Mouse (Mus musculus) intestine, embryonic 15.5 days (tissue): Measurements from ENCODE around the gene Kcnj4. TPM values are rescaled to one million over a fixed set of nuclear protein-coding genes. Genes with fewer than 3 reads are reported as not detected.
"Not testable (repeated sequence)": the region's sequence is repeated elsewhere in the genome, so short reads cannot be mapped to it uniquely, and the experiment has no call there.

Experiments
- ATAC-seq: fragments of 200-750 bp; cut with Nextera tagmentation; 2 replicates; pipeline ENCODE4 v1.8.0; 2017; ENCODE audit warnings: moderate TSS enrichment, moderate library complexity
- H3K27ac ChIP-seq: fragments of 300-500 bp; sonication (generic); 2 replicates; pipeline ENCODE4 v1.5.1; 2015; ENCODE audit warnings: mild to moderate bottlenecking, inconsistent platforms
- H3K27me3 ChIP-seq: fragments of 300-500 bp; sonication (generic); replicated peaks from 2 replicates; pipeline ENCODE4 v1.6.1; 2015; ENCODE audit warnings: inconsistent platforms
- H3K36me3 ChIP-seq: fragments of 300-500 bp; sonication (generic); 2 replicates; pipeline ENCODE4 v1.6.1; 2015; ENCODE audit warnings: inconsistent platforms
- H3K4me1 ChIP-seq: fragments of 300-500 bp; sonication (generic); replicated peaks from 2 replicates; pipeline ENCODE4 v1.6.1; 2015; ENCODE audit warnings: inconsistent platforms
- H3K4me2 ChIP-seq: fragments of 300-500 bp; sonication (generic); replicated peaks from 2 replicates; pipeline ENCODE4 v1.6.1; 2015; ENCODE audit warnings: mild to moderate bottlenecking, inconsistent platforms
- H3K4me3 ChIP-seq: fragments of 300-500 bp; sonication (generic); replicated peaks from 2 replicates; pipeline ENCODE4 v1.5.1; 2015; ENCODE audit warnings: inconsistent platforms
- H3K9ac ChIP-seq: fragments of 300-500 bp; sonication (generic); 2 replicates; pipeline ENCODE4 v1.6.1; 2015; ENCODE audit warnings: inconsistent platforms
- H3K9me3 ChIP-seq: fragments of 300-500 bp; sonication (generic); 2 replicates; pipeline ENCODE4 v1.6.1; 2016; ENCODE audit warnings: inconsistent platforms
- WGBS: fragments of 180-500 bp; shearing (Covaris S2); methylation state at CpG from one replicate; pipeline ENCODE4 v1.1.7; 2015; 5-methylcytosine and 5-hydroxymethylcytosine counted together
- polyA plus RNA-seq: library from polyadenylated mRNA; unstranded; fragments of >200 nt; fragmentation: Nextera tagmentation; extraction: Ambion mirVana; gene quantifications from 2 replicates; pipeline ENCODE4 v1.2.1, GENCODE M21; 2015

Kcnj4 gene
- polyA plus RNA-seq, 1 experiment from 2014 or later, result not detected

DNA sequence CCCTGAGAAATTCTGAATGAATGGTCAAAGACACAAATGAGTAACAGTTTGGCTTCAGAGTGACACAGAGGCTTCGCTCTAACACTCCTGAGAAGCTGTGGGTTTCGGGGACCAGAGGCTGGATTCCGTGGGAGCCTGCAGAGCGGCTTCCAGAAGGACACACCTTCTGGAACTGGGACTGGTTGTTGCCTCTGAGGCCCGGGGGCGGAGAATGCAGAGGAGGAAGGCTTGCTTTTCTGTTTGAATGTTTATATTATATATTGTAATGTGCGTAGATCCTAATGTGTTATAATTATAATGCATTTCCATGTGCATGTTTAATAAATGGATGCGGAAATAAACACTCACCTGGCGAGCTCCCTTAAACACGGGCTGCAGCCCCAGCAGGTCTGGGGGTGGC is 33.9 kb downstream of the Kcnj4 start:
- Histone ChIP-seq H3K27me3 (no peaks in the 10 kb centered on the region; the same call in 1 of the 2 replicates), H3K9me3 (no peaks in the 10 kb centered on the region), H3K27ac (no peak overlapping the region), H3K4me1 (0 out of 2 replicates have a peak, but pooled peaks cover 3% of the 10 kb centered on the region), H3K9ac (no peak overlapping the region), H3K4me2 (peak overlapping the region; percentile 33), H3K4me3 (peak overlapping the region; percentile 18; the same call in 1 of the 2 replicates), H3K36me3 (no peaks in the 10 kb centered on the region)
- 46% methylated on average over 10 of the region's 10 CpGs for WGBS
- ATAC-seq, result no peak

DNA sequence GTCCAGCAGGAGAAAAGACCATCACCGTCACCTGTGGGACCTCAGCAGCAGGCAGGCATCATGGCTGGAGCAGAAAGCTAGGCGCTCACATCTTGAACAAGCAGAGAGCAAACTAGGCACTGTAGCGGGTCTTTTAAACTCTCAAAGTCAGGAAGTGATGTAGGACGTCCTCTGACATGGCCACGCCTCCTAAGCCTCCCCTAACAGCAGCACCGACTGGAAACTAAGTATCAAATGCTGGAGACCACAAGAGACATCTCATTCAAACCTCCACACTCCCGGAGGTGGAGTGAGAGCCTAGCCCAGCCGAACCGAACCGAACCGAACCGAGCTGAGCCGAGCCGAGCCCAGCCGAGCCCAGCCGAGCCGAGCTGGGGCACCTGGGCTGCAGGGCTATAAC is 34.5 kb downstream of the Kcnj4 start:
- Histone ChIP-seq H3K27ac (no peak overlapping the region), H3K9ac (no peak overlapping the region), H3K4me3 (peak overlapping the region; percentile 18; the same call in 1 of the 2 replicates), H3K4me1 (0 out of 2 replicates have a peak, but pooled peaks cover 3% of the 10 kb centered on the region), H3K36me3 (no peaks in the 10 kb centered on the region), H3K9me3 (no peaks in the 10 kb centered on the region), H3K4me2 (peak overlapping the region; percentile 33), H3K27me3 (no peaks in the 10 kb centered on the region; the same call in 1 of the 2 replicates)
- no peak for ATAC-seq
- WGBS, result 29% methylated on average over 17 of the region's 17 CpGs

DNA sequence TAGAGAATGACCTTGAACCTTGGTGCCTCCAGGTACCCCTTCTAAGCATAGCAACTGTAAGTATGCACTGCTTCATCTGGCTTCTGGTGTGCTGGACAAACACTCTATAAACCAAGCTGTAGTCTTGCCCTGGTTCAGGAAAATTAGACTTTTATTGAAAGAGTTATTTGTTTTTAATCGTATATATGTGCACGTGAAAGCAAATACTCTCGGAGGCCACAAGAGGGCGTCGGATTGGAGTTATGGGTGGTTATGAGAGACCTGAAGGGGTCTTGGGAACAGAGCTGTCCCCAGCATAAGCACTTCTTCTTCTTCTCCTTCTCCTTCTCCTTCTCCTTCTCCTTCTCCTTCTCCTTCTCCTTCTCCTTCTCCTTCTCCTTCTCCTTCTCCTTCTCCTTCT is 35.5 kb downstream of the Kcnj4 start:
- no peak overlapping the region for H3K27ac ChIP-seq
- WGBS, result 69% methylated on average over 5 of the region's 5 CpGs

DNA sequence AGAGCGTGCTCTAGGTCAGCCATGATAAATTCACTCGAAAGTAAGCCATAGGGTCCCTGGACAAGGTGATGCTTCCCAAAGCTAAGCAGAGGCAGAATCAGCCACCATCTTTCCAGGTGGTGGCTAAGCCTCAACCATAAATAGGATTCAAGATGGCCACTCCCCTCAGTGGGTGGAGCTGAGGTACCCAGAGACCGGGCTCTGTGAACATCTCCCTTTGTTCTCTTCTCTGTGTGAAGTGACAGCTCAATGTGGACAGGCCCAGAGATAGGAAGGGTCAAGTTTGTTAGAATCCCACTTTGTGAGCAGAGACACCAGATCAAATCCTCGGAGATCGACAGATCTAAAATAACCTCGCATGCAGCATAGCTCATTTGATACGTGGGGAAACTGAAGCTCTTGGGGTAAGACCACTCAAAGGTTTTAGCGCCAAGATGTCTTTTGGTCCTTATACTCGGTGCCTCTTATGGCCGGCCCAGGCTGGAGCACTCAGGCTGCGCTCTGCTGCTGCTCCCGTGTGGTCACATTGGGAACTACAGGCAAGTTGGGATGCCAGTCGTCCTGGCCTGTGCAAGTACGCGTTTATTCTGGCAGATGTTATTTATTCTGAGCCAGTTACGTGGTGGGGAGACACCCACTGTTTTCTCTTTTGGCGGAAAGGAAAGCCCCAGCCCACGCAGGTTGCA is 38.3 kb downstream of the Kcnj4 start:
- Histone ChIP-seq H3K27me3 (peaks cover 5% of the 10 kb centered on the region), H3K36me3 (no peaks in the 10 kb centered on the region), H3K27ac (no peak overlapping the region), H3K9me3 (no peaks in the 10 kb centered on the region), H3K9ac (no peak overlapping the region), H3K4me3 (no peak overlapping the region), H3K4me1 (0 out of 2 replicates have a peak, but pooled peaks cover 3% of the 10 kb centered on the region), H3K4me2 (no peak overlapping the region)
- ATAC-seq, result peak; percentile 83
- WGBS, result 4% methylated on average over 18 of the region's 18 CpGs

More for the DNA sequence above, 35.5 kb downstream of the Kcnj4 start:
- Histone ChIP-seq H3K9me3 (no peaks in the 10 kb centered on the region), H3K27me3 (no peaks in the 10 kb centered on the region; the same call in 1 of the 2 replicates), H3K36me3 (no peaks in the 10 kb centered on the region), H3K4me3 (no peak overlapping the region), H3K4me2 (no peak overlapping the region), H3K4me1 (0 out of 2 replicates have a peak, but pooled peaks cover 3% of the 10 kb centered on the region), H3K9ac (no peak overlapping the region)
- ATAC-seq, result no peak

DNA sequence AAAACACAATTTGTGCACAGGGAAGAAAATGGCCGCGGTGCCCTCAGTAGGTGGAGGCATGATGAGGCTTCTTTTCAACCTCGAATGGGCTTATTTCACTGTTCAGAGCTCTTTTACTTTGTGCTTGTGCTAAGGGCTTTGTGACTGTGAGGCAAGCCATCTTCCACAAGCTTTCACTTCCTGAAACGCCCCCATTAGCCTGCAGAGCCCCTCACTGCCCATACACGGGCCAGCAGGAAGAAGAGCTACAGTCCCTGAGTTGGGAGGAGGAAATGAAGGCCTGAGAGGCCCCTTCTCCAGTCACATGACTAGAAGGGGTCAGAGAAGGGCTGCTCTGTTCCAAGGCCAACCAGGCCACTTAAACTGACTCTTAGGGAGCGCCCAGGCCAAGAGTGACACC is 48.5 kb downstream of the Kcnj4 start:
- H3K9me3 ChIP-seq, result no peaks in the 10 kb centered on the region
- H3K4me3 ChIP-seq, result no peak overlapping the region
- ATAC-seq, result no peak
- H3K9ac ChIP-seq, result no peak overlapping the region
- H3K4me2 ChIP-seq, result no peak overlapping the region
- H3K27ac ChIP-seq, result no peak overlapping the region
- WGBS, result 73% methylated on average over 6 of the region's 6 CpGs
- H3K27me3 ChIP-seq, result no peaks in the 10 kb centered on the region
- peaks cover 17% of the 10 kb centered on the region for H3K4me1 ChIP-seq
- H3K36me3 ChIP-seq, result no peaks in the 10 kb centered on the region

DNA sequence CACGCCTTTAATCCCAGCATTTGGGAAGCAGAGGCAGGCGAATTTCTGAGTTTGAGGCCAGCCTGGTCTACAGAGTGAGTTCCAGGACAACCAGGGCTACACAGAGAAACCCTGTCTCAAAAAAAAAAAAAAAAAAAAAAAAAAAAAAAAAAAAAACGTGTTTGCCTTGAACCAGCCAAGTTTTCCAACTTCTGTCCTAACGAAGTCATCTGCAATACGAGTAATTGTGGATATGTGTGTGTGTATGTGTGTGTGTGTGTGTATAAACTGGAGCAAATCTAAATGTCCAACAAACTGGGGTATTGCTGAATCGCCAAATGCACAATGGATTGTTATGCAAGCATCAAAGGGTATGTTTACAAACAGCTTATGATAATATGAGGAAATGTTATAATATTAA is 48.9 kb downstream of the Kcnj4 start:
- H3K27me3 ChIP-seq, H3K4me3 ChIP-seq, H3K9me3 ChIP-seq, H3K27ac ChIP-seq, H3K4me2 ChIP-seq, H3K9ac ChIP-seq, ATAC-seq, H3K36me3 ChIP-seq: not testable (repeated sequence)
- whole genome bisulfite sequencing, result 52% methylated on average over 6 of the region's 6 CpGs
- H3K4me1 ChIP-seq, result peaks cover 17% of the 10 kb centered on the region

DNA sequence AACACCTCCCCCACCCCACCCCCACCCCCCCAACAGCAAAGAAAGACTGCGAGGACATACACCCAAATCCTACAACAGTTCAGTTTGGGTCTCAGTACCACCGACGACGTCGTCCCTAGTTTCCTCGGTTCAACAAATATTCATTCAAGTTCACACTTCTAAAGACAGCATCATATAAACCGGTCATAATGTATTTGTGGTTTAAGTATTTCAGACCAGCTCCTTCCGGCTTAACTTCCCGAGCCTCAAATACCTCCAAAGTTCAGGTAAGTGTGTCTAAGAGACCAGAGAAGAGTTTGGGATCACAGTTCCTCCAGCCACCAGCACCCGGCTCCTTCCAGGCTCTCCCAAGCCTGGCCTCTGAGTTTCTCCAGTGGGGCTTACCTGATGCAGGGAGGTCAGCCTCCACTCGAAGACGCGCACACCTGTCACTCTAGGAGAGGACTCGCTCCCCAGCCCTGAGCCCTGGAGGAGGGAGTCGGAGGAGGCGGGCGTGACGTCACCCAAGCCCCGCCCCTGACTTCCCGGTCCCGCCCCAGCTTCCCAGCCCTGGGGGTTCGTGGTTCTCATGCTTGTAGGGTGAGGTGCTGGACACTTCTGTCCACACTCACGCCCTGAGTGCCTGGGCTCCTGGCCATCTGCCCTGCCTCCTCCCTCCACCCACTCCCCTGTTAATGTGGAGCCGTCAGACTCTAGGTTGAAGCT is 49.8 kb downstream of the Kcnj4 start, which contains the start of gene Csnk1e:
TSS of gene Csnk1e (minus strand) at position 461 of the 705 bp plus-strand sequence.
- Histone ChIP-seq H3K36me3 (no peaks in the 10 kb centered on the region), H3K4me2 (peak within 1 kb of the TSS; percentile 84), H3K27ac (no peak within 1 kb of the TSS), H3K4me3 (peak within 1 kb of the TSS; percentile 37), H3K9ac (peak within 1 kb of the TSS; percentile 45), H3K4me1 (peaks cover 17% of the 10 kb centered on the region), H3K9me3 (no peaks in the 10 kb centered on the region), H3K27me3 (no peaks in the 10 kb centered on the region)
- 3% methylated on average over 24 of the region's 24 CpGs for WGBS
- peak; percentile 94 for ATAC-seq

DNA sequence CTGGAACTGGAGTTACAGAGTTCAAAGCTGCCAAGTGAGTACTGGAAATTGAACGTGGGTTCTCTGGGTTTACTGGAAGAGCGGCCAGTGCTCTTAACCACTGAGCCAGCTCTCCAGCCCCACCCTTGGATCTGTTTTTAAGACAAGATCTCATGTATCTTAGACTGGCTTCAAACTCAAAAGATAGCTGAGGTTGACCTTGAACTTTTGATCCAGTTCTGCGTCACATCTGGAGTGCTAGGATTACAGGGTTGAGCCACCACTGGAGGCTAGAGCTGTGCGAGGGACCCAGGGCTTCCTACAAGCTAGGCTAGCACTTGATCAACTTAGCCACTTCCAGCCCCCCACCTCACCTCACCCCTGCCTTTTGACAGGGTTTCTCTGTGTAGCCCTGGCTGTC is 51.2 kb downstream of the Kcnj4 start:
- Histone ChIP-seq H3K9me3 (no peaks in the 10 kb centered on the region), H3K4me3 (no peak overlapping the region), H3K9ac (no peak overlapping the region), H3K27ac (no peak overlapping the region), H3K36me3 (no peaks in the 10 kb centered on the region), H3K4me1 (peaks cover 17% of the 10 kb centered on the region), H3K4me2 (no peak overlapping the region), H3K27me3 (no peaks in the 10 kb centered on the region)
- WGBS, result 79% methylated on average over 4 of the region's 4 CpGs
- ATAC-seq, result no peak

DNA sequence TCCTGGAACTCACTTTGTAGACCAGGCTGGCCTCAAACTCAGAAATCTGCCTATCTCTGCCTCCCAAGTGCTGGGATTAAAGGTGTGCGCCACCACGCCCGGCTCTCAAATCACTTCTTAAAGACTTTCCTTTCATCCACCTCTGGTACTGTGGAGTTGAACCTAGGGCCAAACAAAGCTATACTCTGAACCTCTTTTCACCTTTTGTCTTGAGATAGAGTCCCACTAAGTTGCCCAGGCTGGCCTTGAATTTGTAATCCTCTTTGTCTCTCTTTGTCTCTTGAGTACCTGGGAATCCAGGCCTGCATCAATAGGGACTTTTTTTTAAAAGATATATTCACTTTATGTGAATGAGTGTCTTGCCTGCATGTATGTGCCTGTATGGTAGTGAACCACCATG is 57.0 kb downstream of the Kcnj4 start:
- Histone ChIP-seq H3K36me3 (no peaks in the 10 kb centered on the region), H3K27ac (no peak overlapping the region), H3K27me3 (no peaks in the 10 kb centered on the region), H3K4me3 (no peak overlapping the region), H3K9ac (no peak overlapping the region), H3K4me2 (no peak overlapping the region), H3K9me3 (no peaks in the 10 kb centered on the region), H3K4me1 (no peaks in the 10 kb centered on the region)
- 94% methylated on average over 3 of the region's 3 CpGs for WGBS
- no peak for ATAC-seq

DNA sequence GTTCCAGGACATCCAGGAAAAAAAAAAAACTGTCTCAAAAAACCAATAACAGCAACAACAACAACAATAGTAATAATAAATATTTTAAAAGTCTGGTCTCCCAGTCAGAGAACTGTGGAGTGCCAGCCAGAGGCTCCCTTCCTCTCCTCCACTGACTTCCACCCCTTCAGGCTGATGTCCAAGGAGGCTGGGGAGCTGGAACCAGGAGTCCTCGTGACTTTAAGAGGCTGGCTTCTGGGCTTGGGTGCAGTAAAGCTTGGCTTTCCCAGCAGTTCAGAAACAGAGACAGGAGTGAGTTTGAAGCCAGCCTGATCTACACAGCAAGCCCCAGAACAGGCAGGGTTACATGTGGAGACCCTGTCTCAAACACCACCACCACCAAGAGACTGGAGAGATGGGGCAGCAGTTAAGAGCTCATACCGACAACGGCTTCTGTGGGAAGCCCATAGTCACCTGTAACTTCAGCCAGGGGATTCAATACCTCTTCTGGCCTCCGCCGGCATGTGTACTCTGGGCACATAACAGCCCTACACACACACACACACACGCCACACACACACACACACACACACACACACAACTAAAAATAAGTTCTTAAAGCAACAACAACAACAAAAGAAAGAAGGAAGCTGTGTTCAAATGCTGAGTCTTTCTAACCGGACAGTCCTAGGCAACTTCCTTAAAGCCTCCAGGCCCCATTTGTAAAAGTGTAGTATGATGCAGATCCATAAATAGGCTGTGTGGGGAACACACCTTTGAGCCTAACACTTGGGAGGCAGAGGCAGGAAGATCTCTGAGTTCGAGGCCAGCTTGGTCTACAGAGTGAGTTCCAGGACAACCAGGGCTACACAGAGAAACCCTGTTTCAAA is 59.0 kb downstream of the Kcnj4 start:
- no peak overlapping the region for H3K4me3 ChIP-seq
- peaks cover 6% of the 10 kb centered on the region for H3K4me1 ChIP-seq
- no peaks in the 10 kb centered on the region for H3K27me3 ChIP-seq
- no peak overlapping the region for H3K9ac ChIP-seq
- 79% methylated on average over 8 of the region's 8 CpGs for WGBS
- ATAC-seq, result no peak
- no peaks in the 10 kb centered on the region for H3K9me3 ChIP-seq
- no peaks in the 10 kb centered on the region for H3K36me3 ChIP-seq
- no peak overlapping the region for H3K4me2 ChIP-seq
- H3K27ac ChIP-seq, result no peak overlapping the region

DNA sequence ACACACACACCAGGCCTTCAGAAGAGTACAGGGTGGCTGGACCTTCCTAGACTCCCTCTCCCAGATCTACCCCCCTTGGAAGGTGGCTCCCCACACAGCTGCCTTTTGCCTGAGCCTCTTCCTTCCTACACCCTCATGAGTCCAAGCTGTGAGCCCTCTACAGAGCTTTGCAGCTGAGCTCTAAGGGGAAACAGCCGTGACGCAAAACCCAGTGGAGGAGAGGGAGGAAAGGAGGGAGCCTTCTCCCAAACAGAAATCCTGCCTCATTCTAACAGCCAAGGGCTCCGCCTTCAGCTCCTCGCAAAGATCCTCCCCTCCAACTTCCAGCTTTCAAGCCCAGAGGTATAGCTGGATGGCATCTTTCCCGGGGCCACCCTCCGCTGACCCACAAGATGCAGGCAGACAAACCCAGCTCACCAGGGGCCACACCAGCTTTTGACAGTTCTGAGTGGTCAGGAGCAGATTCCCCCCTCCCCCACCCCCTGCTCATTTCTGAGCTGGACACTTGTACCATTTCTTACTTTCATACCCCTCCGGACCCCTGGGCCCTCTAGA is 61.1 kb downstream of the Kcnj4 start:
- Histone ChIP-seq H3K4me2 (no peak overlapping the region), H3K4me3 (no peak overlapping the region), H3K27me3 (no peaks in the 10 kb centered on the region), H3K36me3 (no peaks in the 10 kb centered on the region), H3K9ac (no peak overlapping the region), H3K4me1 (peaks cover 26% of the 10 kb centered on the region), H3K27ac (no peak overlapping the region), H3K9me3 (no peaks in the 10 kb centered on the region)
- no peak for ATAC-seq
- 66% methylated on average over 6 of the region's 7 CpGs for WGBS
